Mouse (Mus musculus): ENCODE results near the gene Baat.

DNA sequence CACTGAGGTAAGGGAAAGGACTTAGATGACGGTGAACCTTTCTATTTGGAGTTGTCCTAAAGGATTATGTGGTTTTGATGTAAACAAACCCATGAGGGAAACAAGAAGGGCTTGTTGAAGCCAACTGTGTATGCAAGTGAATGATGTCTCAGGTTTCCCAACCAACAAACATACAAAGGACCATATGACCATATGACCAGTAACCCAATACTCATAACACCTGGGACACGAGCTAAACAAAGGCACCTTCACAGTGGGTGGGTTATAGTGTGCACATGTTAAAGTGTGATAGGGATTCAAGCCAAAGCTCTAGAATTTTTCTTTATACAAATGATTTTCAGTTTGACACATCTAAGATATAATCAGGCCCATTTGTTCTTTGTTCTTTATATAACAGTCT, 50.2 kb downstream of the Baat start:
- TF ChIP-seq GATA1 (IDR thresholded peaks at IDR 0.05; ENCODE audit: low read length), result no peak
- no peak for TF ChIP-seq TAL1 (IDR thresholded peaks at IDR 0.05; ENCODE audit: low read length)

Data from erythroblast, embryonic 14.5 days (primary cell).